Mouse (Mus musculus): ENCODE measurements around the gene Lsg1.

- TF ChIP-seq CTCF (IDR thresholded peaks at IDR 0.05; ENCODE audit: borderline replicate concordance, insufficient read depth, low read depth, low read length) (no peak), POLR2A (IDR thresholded peaks at IDR 0.05; ENCODE audit: borderline replicate concordance, insufficient read depth, low read length) (no peak)
These were observed 378 bp downstream of the Lsg1 start for GRCm38 (mm10) chr16:30586935-30587493.
